Mouse (Mus musculus): Measurements from ENCODE around the gene Pla2g5.

Pla2g5 gene

DNA sequence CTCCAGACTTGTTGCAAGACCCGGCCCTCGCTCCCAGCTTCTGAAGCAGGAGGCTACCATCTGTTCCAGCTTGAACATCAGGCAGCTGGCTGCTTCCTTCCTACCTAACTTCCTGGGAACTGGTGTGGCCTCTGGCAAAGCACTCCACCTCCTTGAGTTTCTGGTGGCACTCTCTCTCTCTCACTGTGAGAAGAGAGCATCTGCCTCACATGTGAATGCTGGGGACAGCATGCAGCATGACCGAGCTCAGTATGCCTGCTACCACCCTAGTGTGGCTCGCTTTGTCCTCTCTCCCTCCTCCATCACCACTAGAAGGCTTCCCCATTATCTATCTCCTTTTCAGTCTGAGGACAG, 66.1 kb downstream of the Pla2g5 start:
- peak; percentile 53 to 70 for DNase-seq (ENCODE audit: low spot score in 2 of 2)

- no peak for DNase-seq (ENCODE audit: low spot score in 2 of 2)
These were observed 66.6 kb downstream of the Pla2g5 start for GRCm38 (mm10) chr4:138796513-138797216.

- no peak for DNase-seq (ENCODE audit: low spot score in 2 of 2)
These were observed 68.9 kb downstream of the Pla2g5 start for GRCm38 (mm10) chr4:138794344-138794743.

DNA sequence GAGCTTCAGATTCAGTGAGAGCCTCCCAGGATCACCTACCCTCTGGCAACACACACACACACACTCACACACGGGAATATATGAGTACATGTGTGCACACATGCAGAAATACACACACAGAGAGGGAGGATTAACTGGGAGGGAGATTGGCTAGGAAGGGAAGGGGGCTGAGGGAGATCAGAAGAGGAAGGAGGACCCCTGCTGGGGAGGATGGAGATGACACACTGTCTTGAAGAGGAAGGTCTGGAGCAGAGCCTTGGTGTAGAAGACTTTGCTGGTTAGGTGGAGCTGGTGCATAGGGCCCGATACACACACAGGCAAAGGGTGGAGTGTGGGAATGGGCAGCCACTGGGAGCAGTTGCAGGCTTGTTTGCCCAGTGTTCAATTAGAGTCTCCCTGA, 70.0 kb downstream of the Pla2g5 start:
- peak in 1 of 2 experiments; percentile 80 for DNase-seq (ENCODE audit: low spot score in 2 of 2)

DNA sequence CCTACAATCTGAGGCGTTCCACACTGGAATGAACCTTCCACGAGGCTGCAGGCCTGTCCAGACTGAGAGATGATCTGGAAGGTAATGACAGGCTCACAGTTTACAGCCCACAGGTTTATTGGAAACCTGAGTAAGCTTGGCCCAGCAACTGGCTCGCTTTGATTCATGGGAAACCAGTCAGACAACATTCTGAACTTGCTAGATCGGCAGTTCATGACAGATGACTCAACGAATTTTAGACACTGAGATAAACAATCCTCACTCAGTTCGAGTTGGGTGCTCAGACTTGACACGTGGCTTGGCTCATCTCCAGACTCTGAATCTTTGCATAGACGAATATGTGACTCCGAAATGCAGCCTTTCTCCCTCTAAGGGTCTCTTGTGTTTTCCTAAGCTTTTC, 70.7 kb downstream of the Pla2g5 start:
- no peak for DNase-seq (ENCODE audit: low spot score in 2 of 2)

- no peak for DNase-seq (ENCODE audit: low spot score in 2 of 2)
These were observed 71.8 kb downstream of the Pla2g5 start for GRCm38 (mm10) chr4:138791452-138791851.

GRCm38 (mm10) chr4:138788381-138788780, 74.9 kb downstream of the Pla2g5 start:
- no peak for DNase-seq (ENCODE audit: low spot score in 2 of 2)

- peak in 1 of 2 experiments; percentile 44 for DNase-seq (ENCODE audit: low spot score in 2 of 2)
These were observed 77.1 kb downstream of the Pla2g5 start for GRCm38 (mm10) chr4:138786141-138786540.

DNA sequence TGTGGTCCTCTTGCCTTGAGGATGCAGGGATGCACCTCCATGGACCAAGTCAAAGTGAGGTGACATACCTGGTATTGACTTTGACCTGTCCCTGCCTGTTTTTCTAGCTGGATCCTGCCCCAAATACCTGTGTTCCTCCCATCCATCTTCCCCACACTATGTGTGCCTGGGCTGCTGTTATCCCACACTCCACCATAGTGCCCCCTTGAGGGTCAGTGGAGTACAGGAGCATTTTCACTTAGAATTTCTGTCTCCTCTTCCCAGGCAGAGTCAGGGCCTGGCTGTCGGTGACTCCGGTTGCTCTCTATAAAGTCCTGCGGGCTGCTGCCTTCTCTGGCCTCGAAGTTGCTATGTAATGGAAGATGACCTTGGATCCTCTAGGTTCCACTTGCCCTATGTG, 77.6 kb downstream of the Pla2g5 start:
- DNase-seq (ENCODE audit: low spot score in 2 of 2), result no peak

DNA sequence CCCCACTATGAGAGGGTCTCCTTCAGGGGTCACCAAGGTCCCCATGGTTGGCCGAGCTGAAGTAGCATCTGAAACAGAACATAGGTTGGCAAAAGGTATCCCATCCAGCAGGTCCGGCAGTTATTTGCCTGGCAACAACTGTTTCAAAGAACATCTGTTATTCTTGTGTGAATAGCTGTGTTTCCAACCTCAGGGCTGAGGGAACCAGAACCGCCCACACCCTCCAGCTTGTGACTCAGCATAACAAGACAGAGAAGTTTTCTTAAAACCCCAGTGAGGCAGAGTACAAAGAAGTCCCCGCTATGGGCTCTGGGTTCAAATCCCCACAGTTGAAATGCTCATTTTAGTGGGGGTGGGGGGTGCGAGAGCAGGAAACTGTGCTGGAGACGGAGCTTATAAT, 81.2 kb downstream of the Pla2g5 start:
- peak; percentile 52 to 78 for DNase-seq (ENCODE audit: low spot score in 2 of 2)

- no peak for DNase-seq (ENCODE audit: low spot score in 2 of 2)
These were observed 83.0 kb downstream of the Pla2g5 start for GRCm38 (mm10) chr4:138780300-138780699.

- no peak for DNase-seq (ENCODE audit: low spot score in 2 of 2)
These were observed 85.6 kb downstream of the Pla2g5 start for GRCm38 (mm10) chr4:138777417-138778407.

- DNase-seq (ENCODE audit: low spot score in 2 of 2), result no peak
These were observed 87.8 kb downstream of the Pla2g5 start, which contains the start of gene Pla2g2d for GRCm38 (mm10) chr4:138775435-138775834. Pla2g2d (plus strand) TSS chr4:138775735.

DNA sequence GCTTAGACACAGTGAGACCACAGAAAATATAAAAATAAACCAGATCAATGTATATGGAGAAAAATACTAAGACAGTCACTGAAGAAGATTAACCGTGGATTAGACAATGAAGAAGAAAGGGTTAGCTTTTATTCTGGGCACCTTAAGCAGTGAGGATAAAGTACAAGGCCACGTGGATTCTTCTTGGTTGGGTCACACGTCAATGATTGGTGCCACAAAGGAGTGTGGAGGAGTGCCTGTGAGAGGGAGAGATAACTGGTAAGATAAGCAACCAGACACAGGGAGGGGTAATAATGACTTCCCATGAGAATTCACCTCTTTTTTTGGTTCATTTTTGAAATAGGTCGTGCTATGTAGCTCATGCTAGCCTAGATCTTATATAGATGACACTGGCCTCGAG, 90.9 kb downstream of the Pla2g5 start:
- no peak for DNase-seq (ENCODE audit: low spot score in 2 of 2)

GRCm38 (mm10) chr4:138771970-138772369, 91.3 kb downstream of the Pla2g5 start:
- no peak for DNase-seq (ENCODE audit: low spot score in 2 of 2)

DNA sequence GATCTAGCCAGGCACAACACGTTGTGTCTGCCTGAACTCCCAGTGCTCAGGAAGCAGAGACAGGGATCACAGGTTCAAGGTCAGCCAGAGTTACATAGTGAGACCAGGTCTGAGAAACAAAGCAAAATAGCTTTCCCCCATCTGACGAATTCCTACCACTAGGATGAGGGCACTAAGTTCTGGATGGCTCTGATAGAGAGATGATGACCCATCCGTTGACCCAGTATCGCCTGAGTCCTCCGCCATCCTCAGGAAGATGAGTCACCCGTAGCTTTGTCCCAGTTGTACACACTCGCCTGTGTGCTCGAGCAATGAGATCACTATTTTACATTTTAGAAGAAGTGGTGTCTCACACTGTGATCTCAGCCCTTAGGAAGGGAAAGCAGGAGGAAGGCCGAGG, 101.0 kb downstream of the Pla2g5 start:
- no peak for DNase-seq (ENCODE audit: low spot score in 2 of 2)

GRCm38 (mm10) chr4:138757416-138757815, 105.9 kb downstream of the Pla2g5 start, which contains the start of gene Pla2g2f:
Pla2g2f (minus strand) TSS chr4:138757626.
- DNase-seq (ENCODE audit: low spot score in 2 of 2), result no peak

GRCm38 (mm10) chr4:138755983-138756382, 107.3 kb downstream of the Pla2g5 start:
- DNase-seq (ENCODE audit: low spot score in 2 of 2), result no peak

GRCm38 (mm10) chr4:138755439-138755838, 107.8 kb downstream of the Pla2g5 start:
- no peak for DNase-seq (ENCODE audit: low spot score in 2 of 2)

DNA sequence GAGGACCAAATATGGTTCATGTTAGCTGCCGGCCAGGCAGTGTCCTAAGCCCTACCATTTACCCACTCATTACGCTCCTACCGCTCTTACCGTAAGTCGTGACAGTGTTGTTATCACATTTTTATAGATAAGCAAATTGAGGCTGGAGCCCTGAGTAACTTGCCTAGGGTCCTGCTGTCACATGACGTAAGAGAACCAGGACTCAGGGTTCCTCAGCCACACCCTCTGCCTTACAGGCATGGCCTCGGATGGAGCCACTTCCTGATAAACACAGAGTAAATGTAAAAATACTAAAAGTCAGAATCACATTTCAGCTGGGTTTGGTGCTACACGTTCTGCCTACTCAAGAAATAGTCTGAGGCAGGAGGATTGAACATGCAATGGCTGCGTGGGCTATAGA, 108.8 kb downstream of the Pla2g5 start:
- DNase-seq (ENCODE audit: low spot score in 2 of 2), result no peak

DNA sequence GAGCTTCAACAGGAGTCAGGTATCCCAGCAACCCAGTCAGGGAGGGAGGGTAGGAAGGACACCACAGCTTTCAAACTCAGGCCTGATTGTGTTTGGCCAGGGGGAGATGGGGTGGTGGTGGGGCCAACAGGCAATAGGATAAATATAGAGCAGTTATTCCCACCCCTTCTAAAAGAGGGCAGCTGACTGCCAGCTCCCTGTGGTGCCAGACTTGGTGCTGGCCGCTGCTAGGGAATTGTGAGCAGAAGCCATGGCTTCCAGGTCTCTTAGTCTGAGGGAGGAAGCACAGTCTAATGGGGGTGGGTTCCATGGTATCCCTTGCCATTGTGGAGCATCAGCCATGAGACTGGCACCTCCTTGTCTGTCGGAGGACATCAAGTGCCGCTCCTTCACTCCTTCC, 109.7 kb downstream of the Pla2g5 start:
- no peak for DNase-seq (ENCODE audit: low spot score in 2 of 2)

GRCm38 (mm10) chr4:138752603-138753002, 110.7 kb downstream of the Pla2g5 start:
- DNase-seq (ENCODE audit: low spot score in 2 of 2), result no peak
